Mouse (Mus musculus): ENCODE data around the gene Bmf. TPM values are rescaled to one million over a fixed set of nuclear protein-coding genes. Genes with fewer than 3 reads are reported as not detected.
A peak's percentile ranks its signal among the peaks of the same experiment; 100 is the strongest.
"Not testable (repeated sequence)": the region's sequence is repeated elsewhere in the genome, so short reads cannot be mapped to it uniquely, and the experiment has no call there.

The Bmf gene
- polyA plus RNA-seq, 1 experiment = not detected

DNA sequence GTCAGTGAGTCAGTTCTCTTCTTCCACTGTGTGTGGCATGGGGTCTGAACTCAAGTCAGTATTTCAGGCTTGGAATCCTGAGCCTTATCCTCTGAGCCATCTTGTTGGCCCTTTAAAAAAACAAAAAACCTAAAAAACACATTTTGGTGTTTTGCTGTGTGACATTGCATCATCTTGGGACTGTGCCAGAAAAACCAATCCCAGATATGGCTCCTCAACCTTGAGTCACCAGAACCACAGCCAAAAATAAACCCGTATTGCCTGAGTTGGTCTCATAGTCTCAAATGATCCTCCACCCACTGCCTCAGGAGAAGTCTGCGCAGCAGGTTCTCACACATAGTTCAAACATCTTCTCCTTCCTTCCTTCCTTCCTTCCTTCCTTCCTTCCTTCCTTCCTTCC lies 21.5 kb upstream of the Bmf start:
- WGBS = 53% methylated on average over 2 of the region's 2 CpGs
- H3K27ac ChIP-seq (ENCODE audit: insufficient read depth, low read depth, low read length) = no peak overlapping the region
- no peak overlapping the region for H3K4me3 ChIP-seq (ENCODE audit: insufficient read depth, low read depth, low read length)
- H3K4me1 ChIP-seq (ENCODE audit: control insufficient read depth, insufficient read depth, low read length) = no peaks in the 10 kb centered on the region
- TF ChIP-seq POLR2A (IDR thresholded peaks at IDR 0.05; ENCODE audit: insufficient read depth, low read depth, low read length) = no peak
- no peak for TF ChIP-seq CTCF (IDR thresholded peaks at IDR 0.05; ENCODE audit: insufficient read depth, low read depth, low read length)

- no peak overlapping the region for H3K4me3 ChIP-seq (ENCODE audit: insufficient read depth, low read depth, low read length)
- TF ChIP-seq CTCF (IDR thresholded peaks at IDR 0.05; ENCODE audit: insufficient read depth, low read depth, low read length) (no peak), POLR2A (IDR thresholded peaks at IDR 0.05; ENCODE audit: insufficient read depth, low read depth, low read length) (no peak)
- no peak overlapping the region for H3K27ac ChIP-seq (ENCODE audit: insufficient read depth, low read depth, low read length)
- WGBS = 83% methylated on average over 8 of the region's 8 CpGs
- no peaks in the 10 kb centered on the region for H3K4me1 ChIP-seq (ENCODE audit: control insufficient read depth, insufficient read depth, low read length)
Observed at GRCm38 (mm10) chr2:118567179-118567578, 17.7 kb upstream of the Bmf start.

DNA sequence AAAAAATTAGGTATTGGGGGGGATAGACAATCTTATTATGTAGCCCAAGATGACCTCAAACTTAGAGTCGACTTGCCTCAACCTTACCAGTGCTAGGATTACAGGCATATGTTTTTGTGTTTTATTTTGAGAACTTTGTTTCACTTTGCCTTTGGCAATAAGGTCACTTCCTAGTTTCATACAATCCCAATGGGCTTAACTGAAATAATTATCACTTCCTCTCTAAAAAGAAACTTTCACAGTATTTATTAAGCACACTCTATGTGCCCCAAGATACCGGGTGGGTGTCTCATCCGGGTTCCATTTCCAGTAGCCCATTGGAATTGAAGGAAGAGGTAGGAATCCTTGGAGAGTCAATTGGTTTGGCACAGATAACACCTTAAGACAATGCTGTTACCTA lies 12.9 kb upstream of the Bmf start:
- Histone ChIP-seq H3K4me1 (ENCODE audit: control insufficient read depth, insufficient read depth, low read length) (no peaks in the 10 kb centered on the region), H3K27ac (ENCODE audit: insufficient read depth, low read depth, low read length) (no peak overlapping the region), H3K4me3 (ENCODE audit: insufficient read depth, low read depth, low read length) (no peak overlapping the region)
- no peak for TF ChIP-seq POLR2A (IDR thresholded peaks at IDR 0.05; ENCODE audit: insufficient read depth, low read depth, low read length)
- TF ChIP-seq CTCF (IDR thresholded peaks at IDR 0.05; ENCODE audit: insufficient read depth, low read depth, low read length) = no peak
- 86% methylated on average over 3 of the region's 3 CpGs for WGBS

DNA sequence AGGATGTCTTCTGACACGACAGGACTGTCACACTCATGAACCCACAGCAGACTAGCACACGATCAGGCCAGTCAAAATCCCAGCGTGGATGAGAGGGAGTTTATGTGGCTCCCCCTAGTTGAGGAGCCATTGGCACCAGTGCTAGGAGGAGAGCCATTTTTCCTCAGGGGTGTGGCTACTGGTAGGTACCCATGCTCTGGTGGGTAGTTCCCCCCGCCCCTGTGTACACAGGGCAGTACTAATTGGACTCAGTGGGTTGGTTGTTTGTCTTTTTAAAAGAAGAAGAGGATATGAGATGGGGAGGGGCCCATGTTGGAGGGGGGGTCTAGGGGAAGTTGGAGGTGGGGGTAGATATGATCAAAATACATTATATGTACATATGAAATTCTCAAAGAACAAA lies 12.5 kb upstream of the Bmf start:
- TF ChIP-seq CTCF (IDR thresholded peaks at IDR 0.05; ENCODE audit: insufficient read depth, low read depth, low read length) = no peak
- no peak for TF ChIP-seq POLR2A (IDR thresholded peaks at IDR 0.05; ENCODE audit: insufficient read depth, low read depth, low read length)
- H3K27ac ChIP-seq (ENCODE audit: insufficient read depth, low read depth, low read length) = no peak overlapping the region
- WGBS = 88% methylated on average over 4 of the region's 4 CpGs
- H3K4me1 ChIP-seq (ENCODE audit: control insufficient read depth, insufficient read depth, low read length) = no peaks in the 10 kb centered on the region
- H3K4me3 ChIP-seq (ENCODE audit: insufficient read depth, low read depth, low read length) = no peak overlapping the region

DNA sequence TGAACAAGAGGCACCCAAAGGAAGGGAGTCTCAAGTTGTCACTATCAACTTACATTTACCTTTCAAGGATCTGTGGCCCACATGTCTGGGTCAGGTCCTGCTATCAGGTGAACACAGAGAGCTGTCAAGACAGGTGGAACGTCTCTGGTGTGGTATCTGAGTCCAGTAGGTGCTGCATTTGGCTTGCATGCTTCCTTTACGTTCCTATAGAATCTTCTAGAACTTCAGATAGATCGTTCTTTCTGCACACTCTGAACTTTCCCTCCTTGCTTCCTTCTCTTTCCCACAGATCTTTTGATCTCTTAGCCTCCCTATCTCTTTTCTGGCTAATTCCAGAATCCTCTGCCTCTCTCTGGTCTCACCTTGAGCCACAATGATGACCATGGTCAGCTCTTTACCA lies 8.9 kb upstream of the Bmf start:
- Histone ChIP-seq H3K27ac (ENCODE audit: insufficient read depth, low read depth, low read length) (no peak overlapping the region), H3K4me1 (ENCODE audit: control insufficient read depth, insufficient read depth, low read length) (no peaks in the 10 kb centered on the region), H3K4me3 (ENCODE audit: insufficient read depth, low read depth, low read length) (no peak overlapping the region)
- WGBS = 93% methylated on average over 3 of the region's 3 CpGs
- TF ChIP-seq CTCF (IDR thresholded peaks at IDR 0.05; ENCODE audit: insufficient read depth, low read depth, low read length) = no peak
- no peak for TF ChIP-seq POLR2A (IDR thresholded peaks at IDR 0.05; ENCODE audit: insufficient read depth, low read depth, low read length)

GRCm38 (mm10) chr2:118554356-118554990 lies 5.0 kb upstream of the Bmf start:
- WGBS = 66% methylated on average over 17 of the region's 17 CpGs
- Histone ChIP-seq H3K4me3 (ENCODE audit: insufficient read depth, low read depth, low read length) (peak overlapping the region; percentile 43), H3K27ac (ENCODE audit: insufficient read depth, low read depth, low read length) (peak overlapping the region; percentile 74)
- not testable (repeated sequence) for H3K4me1 ChIP-seq (ENCODE audit: control insufficient read depth, insufficient read depth, low read length)

- Histone ChIP-seq H3K27ac (ENCODE audit: insufficient read depth, low read depth, low read length) (no peak overlapping the region), H3K4me3 (ENCODE audit: insufficient read depth, low read depth, low read length) (no peak overlapping the region), H3K4me1 (ENCODE audit: control insufficient read depth, insufficient read depth, low read length) (peaks cover 16% of the 10 kb centered on the region)
- 47% methylated on average over 2 of the region's 2 CpGs for WGBS
- no peak for TF ChIP-seq CTCF (IDR thresholded peaks at IDR 0.05; ENCODE audit: insufficient read depth, low read depth, low read length)
- no peak for TF ChIP-seq POLR2A (IDR thresholded peaks at IDR 0.05; ENCODE audit: insufficient read depth, low read depth, low read length)
Observed at GRCm38 (mm10) chr2:118551606-118552005, 2.1 kb upstream of the Bmf start.

DNA sequence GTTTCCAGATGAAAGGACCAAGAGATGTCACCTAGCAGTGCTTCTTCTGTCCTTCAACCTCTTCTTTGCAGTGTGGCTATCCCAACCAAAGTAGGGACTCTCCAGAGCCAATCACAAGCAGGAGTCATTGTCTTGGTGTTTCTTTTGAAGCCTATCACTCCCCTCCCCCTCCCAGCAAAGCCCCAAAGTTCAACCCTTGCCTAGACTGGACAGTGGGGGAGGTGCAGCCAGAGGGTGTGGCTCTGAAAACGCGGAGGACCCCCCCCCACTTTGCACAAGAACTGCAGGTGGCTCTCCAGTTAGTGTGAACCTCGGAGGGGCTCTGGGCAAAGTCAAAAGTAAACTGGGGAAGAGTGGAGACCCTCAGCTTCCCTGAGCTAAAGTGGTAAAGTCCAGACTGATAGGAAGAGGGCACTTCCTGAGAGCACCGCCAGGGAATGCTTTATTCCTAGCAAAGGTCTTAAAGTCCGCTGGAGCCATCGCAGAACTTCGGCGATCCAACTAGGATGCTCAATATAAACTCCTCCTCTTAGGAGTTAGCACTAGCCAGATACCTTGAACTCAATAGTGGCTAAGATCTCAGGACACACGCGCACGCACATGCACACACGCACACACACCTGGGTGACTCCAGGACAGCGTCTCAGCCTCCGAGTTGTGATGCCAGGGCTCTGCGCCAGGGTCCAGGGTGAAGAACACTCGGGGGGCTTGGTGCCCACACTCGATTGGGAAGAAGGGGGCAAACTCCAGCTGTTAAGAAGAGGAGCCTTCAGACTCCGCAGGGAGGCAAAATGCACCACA lies 866 bp downstream of the Bmf start:
- H3K27ac ChIP-seq (ENCODE audit: insufficient read depth, low read depth, low read length) = no peak overlapping the region
- TF ChIP-seq CTCF (IDR thresholded peaks at IDR 0.05; ENCODE audit: insufficient read depth, low read depth, low read length) (0 out of 2 replicates have a peak, but pooled peaks have one; percentile 6), POLR2A (IDR thresholded peaks at IDR 0.05; ENCODE audit: insufficient read depth, low read depth, low read length) (no peak)
- WGBS = 1% methylated on average over 18 of the region's 18 CpGs
- H3K4me3 ChIP-seq (ENCODE audit: insufficient read depth, low read depth, low read length) = peak overlapping the region; percentile 88
- peaks cover 33% of the 10 kb centered on the region for H3K4me1 ChIP-seq (ENCODE audit: control insufficient read depth, insufficient read depth, low read length)

DNA sequence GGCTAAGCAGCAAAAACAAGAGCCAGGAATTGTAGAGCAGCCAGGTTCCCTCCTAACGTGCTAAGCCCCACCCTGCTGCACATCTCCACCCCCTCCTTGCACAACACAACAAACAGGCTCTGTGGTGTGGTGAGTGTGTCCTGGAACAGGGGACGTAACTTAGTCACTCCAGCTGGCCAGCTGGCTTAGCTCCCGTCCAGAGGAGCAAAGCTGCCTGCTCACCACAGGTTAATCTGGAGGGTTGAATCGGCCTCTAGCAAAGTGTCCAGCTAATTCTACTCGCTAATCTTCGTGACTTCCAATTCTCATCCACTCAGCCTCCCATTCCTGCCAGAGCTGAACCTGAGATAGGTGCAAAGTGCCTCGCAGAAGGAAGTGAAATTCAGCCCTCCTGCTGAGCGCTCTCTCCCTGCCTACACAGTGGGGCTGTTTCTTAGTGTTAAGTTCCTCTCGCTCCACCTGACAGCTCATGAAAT lies 1.9 kb downstream of the Bmf start:
- Histone ChIP-seq H3K4me3 (ENCODE audit: insufficient read depth, low read depth, low read length) (no peak overlapping the region), H3K27ac (ENCODE audit: insufficient read depth, low read depth, low read length) (no peak overlapping the region), H3K4me1 (ENCODE audit: control insufficient read depth, insufficient read depth, low read length) (peaks cover 39% of the 10 kb centered on the region)
- 44% methylated on average over 9 of the region's 9 CpGs for WGBS
- TF ChIP-seq POLR2A (IDR thresholded peaks at IDR 0.05; ENCODE audit: insufficient read depth, low read depth, low read length) (no peak), CTCF (IDR thresholded peaks at IDR 0.05; ENCODE audit: insufficient read depth, low read depth, low read length) (no peak)
